In genomic region chr7:95689161-95689833, GRCm38 (mm10) we compare ENCODE assay signal across 10 mouse cellular contexts.
DNase-seq lines count a peak whose midpoint lies in the region; ATAC-seq and TF ChIP-seq lines count a peak whose summit lies in the region.
"Had no signal": no experiment of that assay in that cellular context is flagged by ENCODE, and none has a peak within 500 bp of the region (broad histone marks: within the 10 kb centered on the region; RNA-seq: fewer than 3 reads in every experiment).

No protein-coding gene starts in this region.

- H3K9me3 ChIP-seq in kidney, embryonic 14.5 days (ENCODE audit: control insufficient read depth, low read length), result no peaks in the 10 kb centered on the region
- no peaks in the 10 kb centered on the region for H3K9me3 ChIP-seq in embryonic facial prominence, embryonic 11.5 days (replicated peaks; ENCODE audit: control insufficient read depth, low read length)
- no peaks in the 10 kb centered on the region for H3K9me3 ChIP-seq in hindbrain, postnatal 0 days (ENCODE audit: low read length)
- H3K9me3 ChIP-seq in neural tube, embryonic 12.5 days, result no peaks in the 10 kb centered on the region

- H3K9ac ChIP-seq in kidney, embryonic 14.5 days (ENCODE audit: low read depth, low read length), result peak overlapping the region; percentile 0; the same call in 1 of the 2 replicates
- H3K9ac ChIP-seq in embryonic facial prominence, embryonic 11.5 days (replicated peaks; ENCODE audit: low read length), result peak overlapping the region; percentile 22; the same call in 1 of the 2 replicates
- H3K9ac ChIP-seq in hindbrain, postnatal 0 days (replicated peaks; ENCODE audit: low read length), result no peak overlapping the region
- H3K9ac ChIP-seq in neural tube, embryonic 12.5 days, result no peak overlapping the region
- H3K9ac ChIP-seq: liver, embryonic 14.5 days had no signal

- DNase-seq in kidney, postnatal 36 days, result no peak
- peak; percentile 54 for DNase-seq in embryonic facial prominence, embryonic 11.5 days (ENCODE audit: low spot score)
- DNase-seq in hindbrain, postnatal 0 days (ENCODE audit: low spot score), result no peak
- no peak for DNase-seq in spleen, postnatal 4 days (ENCODE audit: low spot score in 2 of 2)
- DNase-seq in adrenal gland, postnatal 10 days, result no peak
- DNase-seq: right cerebral cortex, postnatal 25 days had no signal

- H3K27ac ChIP-seq in kidney, embryonic 14.5 days (ENCODE audit: low read depth, low read length), result no peak overlapping the region
- H3K27ac ChIP-seq in embryonic facial prominence, embryonic 11.5 days (replicated peaks; ENCODE audit: low read depth, low read length), result peak overlapping the region; percentile 31
- H3K27ac ChIP-seq in hindbrain, postnatal 0 days, result no peak overlapping the region
- no peak overlapping the region for H3K27ac ChIP-seq in neural tube, embryonic 12.5 days
- H3K27ac ChIP-seq: liver, embryonic 14.5 days had no signal

- ATAC-seq in kidney, embryonic 14.5 days (ENCODE audit: low FRiP score, low TSS enrichment), result no peak; the same call in 1 of the 2 replicates
- 0 out of 2 replicates have a peak, but pooled peaks have one; percentile 54 for ATAC-seq in embryonic facial prominence, embryonic 11.5 days (replicated peaks; ENCODE audit: insufficient number of reproducible peaks, low FRiP score, low TSS enrichment, low read depth)
- no peak for ATAC-seq in hindbrain, postnatal 0 days
- no peak for ATAC-seq in neural tube, embryonic 12.5 days (ENCODE audit: low FRiP score, low read depth)
- ATAC-seq in megakaryocyte-erythroid progenitor cell, adult 5-6 weeks (replicated peaks; ENCODE audit: low FRiP score, low TSS enrichment, poor library complexity, severe bottlenecking), result no peak

- peak overlapping the region; percentile 45 for H3K4me2 ChIP-seq in kidney, embryonic 14.5 days (replicated peaks; ENCODE audit: low read depth, low read length)
- H3K4me2 ChIP-seq in embryonic facial prominence, embryonic 11.5 days (ENCODE audit: low read depth, low read length), result peak overlapping the region; percentile 40
- H3K4me2 ChIP-seq in hindbrain, postnatal 0 days (ENCODE audit: low read depth, low read length), result peak overlapping the region; percentile 63
- H3K4me2 ChIP-seq in neural tube, embryonic 12.5 days (replicated peaks), result peak overlapping the region; percentile 59

- no peaks in the 10 kb centered on the region for H3K4me1 ChIP-seq in kidney, embryonic 14.5 days (ENCODE audit: control insufficient read depth, insufficient read depth, low read length)
- H3K4me1 ChIP-seq in embryonic facial prominence, embryonic 11.5 days (ENCODE audit: control insufficient read depth, insufficient read depth, low read length), result no peaks in the 10 kb centered on the region
- H3K4me1 ChIP-seq in hindbrain, postnatal 0 days (ENCODE audit: insufficient read depth, low read length), result no peaks in the 10 kb centered on the region
- peaks cover 7% of the 10 kb centered on the region; the same call in 1 of the 2 replicates for H3K4me1 ChIP-seq in neural tube, embryonic 12.5 days

- peak overlapping the region; percentile 26; the same call in 1 of the 2 replicates for H3K4me3 ChIP-seq in kidney, embryonic 14.5 days (ENCODE audit: low read length)
- H3K4me3 ChIP-seq in embryonic facial prominence, embryonic 11.5 days (ENCODE audit: low read depth, low read length), result peak overlapping the region; percentile 18; the same call in 1 of the 2 replicates
- H3K4me3 ChIP-seq in hindbrain, postnatal 0 days (ENCODE audit: low read length), result peak overlapping the region; percentile 35
- H3K4me3 ChIP-seq in neural tube, embryonic 12.5 days, result peak overlapping the region; percentile 18; the same call in 1 of the 2 replicates

- H3K27me3 ChIP-seq in kidney, embryonic 14.5 days (ENCODE audit: control insufficient read depth, insufficient read depth, low read length), result no peaks in the 10 kb centered on the region
- H3K27me3 ChIP-seq in embryonic facial prominence, embryonic 11.5 days (ENCODE audit: control insufficient read depth, insufficient read depth, low read length), result no peaks in the 10 kb centered on the region
- H3K27me3 ChIP-seq in hindbrain, postnatal 0 days (ENCODE audit: insufficient read depth, low read length), result no peaks in the 10 kb centered on the region
- no peaks in the 10 kb centered on the region; the same call in 1 of the 2 replicates for H3K27me3 ChIP-seq in neural tube, embryonic 12.5 days (replicated peaks)

- no peak for TF ChIP-seq CTCF in hindbrain, postnatal 0 days (IDR thresholded peaks at IDR 0.05; ENCODE audit: low read depth)

- H3K36me3 ChIP-seq in kidney, embryonic 14.5 days (ENCODE audit: control insufficient read depth, insufficient read depth, low read length), result no peaks in the 10 kb centered on the region
- no peaks in the 10 kb centered on the region for H3K36me3 ChIP-seq in embryonic facial prominence, embryonic 11.5 days (replicated peaks; ENCODE audit: control insufficient read depth, insufficient read depth, low read depth, low read length)
- H3K36me3 ChIP-seq in hindbrain, postnatal 0 days (ENCODE audit: insufficient read depth, low read length), result no peaks in the 10 kb centered on the region
- no peaks in the 10 kb centered on the region for H3K36me3 ChIP-seq in neural tube, embryonic 12.5 days

- WGBS in kidney, embryonic 14.5 days, result 35% methylated on average over 7 of the region's 7 CpGs
- WGBS in embryonic facial prominence, embryonic 11.5 days, result 16% methylated on average over 7 of the region's 7 CpGs
- WGBS in hindbrain, postnatal 0 days, result 16% methylated on average over 7 of the region's 7 CpGs
- WGBS in neural tube, embryonic 12.5 days, result 29% methylated on average over 7 of the region's 7 CpGs

Comparison
In these comparisons a context has a peak if more than half of its experiments do, and no peak if none do; other contexts are left out.
1. H3K9ac ChIP-seq: peak in kidney, embryonic 14.5 days (single experiment) and embryonic facial prominence, embryonic 11.5 days (single experiment); none in hindbrain, postnatal 0 days (single experiment) and neural tube, embryonic 12.5 days (single experiment).
2. Peak in every context shown above with its lines, with median percentiles within 50 percentile points of each other: H3K4me2 ChIP-seq and H3K4me3 ChIP-seq.